ENCODE assay signal across 15 mouse cellular contexts in the genomic region with DNA sequence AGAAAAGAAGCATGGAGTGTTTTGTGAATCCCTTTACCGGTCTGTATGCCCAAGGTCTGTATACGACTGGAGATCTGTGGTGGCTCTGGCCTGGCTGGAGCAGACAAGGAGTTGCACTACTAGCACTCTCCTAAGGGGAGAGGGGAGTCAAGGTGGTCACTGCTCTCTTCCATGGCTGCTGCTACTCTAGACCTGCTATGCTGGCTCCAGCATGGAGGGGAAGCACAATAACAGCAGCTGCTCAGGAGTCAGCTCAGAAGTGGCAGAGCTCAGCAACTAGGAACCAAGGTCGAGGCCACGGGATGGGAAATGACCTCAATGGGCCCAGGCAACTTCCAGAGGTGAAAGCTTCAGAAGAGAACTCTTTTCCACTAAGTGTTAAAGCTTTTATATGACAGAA. TPM values are rescaled to one million over a fixed set of nuclear protein-coding genes. Genes with fewer than 3 reads are reported as not detected.
"Had no signal": no experiment of that assay in that cellular context is flagged by ENCODE, and none has a peak within 500 bp of the region (broad histone marks: within the 10 kb centered on the region; RNA-seq: fewer than 3 reads in every experiment).

No protein-coding gene starts in this region.

- H3K27ac ChIP-seq: left cerebral cortex, adult 2 months; limb, embryonic 10.5 days; liver, embryonic 15.5 days; stomach, embryonic 15.5 days had no signal

- ATAC-seq: lung, postnatal 0 days had no signal

- DNase-seq: kidney, adult 18-20 months; kidney, postnatal 25 days; lung, adult 2 months; lung, postnatal 36 days; right cerebral cortex, postnatal 14 days; thymus, adult 2 months; thymus, postnatal 25 days had no signal

- H3K9ac ChIP-seq: liver, embryonic 15.5 days; stomach, embryonic 15.5 days had no signal

- H3K4me2 ChIP-seq: liver, embryonic 11.5 days; liver, embryonic 15.5 days; stomach, embryonic 15.5 days had no signal

- H3K4me3 ChIP-seq: left cerebral cortex, adult 2 months; limb, embryonic 10.5 days; liver, embryonic 15.5 days; stomach, embryonic 15.5 days had no signal

- H3K9me3 ChIP-seq: limb, embryonic 10.5 days; liver, embryonic 15.5 days; stomach, embryonic 15.5 days had no signal

- H3K4me1 ChIP-seq: limb, embryonic 10.5 days; liver, embryonic 15.5 days; stomach, embryonic 15.5 days had no signal

- H3K27me3 ChIP-seq: liver, embryonic 15.5 days; stomach, embryonic 15.5 days had no signal

- H3K36me3 ChIP-seq: stomach, embryonic 15.5 days had no signal

RNA-seq across cellular contexts. Expression of a gene that starts 37.3 kb away (rescaled TPM):
- total RNA-seq: left cerebral cortex, adult 2 months had no signal
- polyA plus RNA-seq: spleen, adult 2 months; thymus, adult 2 months; urinary bladder, adult 2 months had no signal
